8 mouse cellular contexts compared by ENCODE assay signal in the genomic region with DNA sequence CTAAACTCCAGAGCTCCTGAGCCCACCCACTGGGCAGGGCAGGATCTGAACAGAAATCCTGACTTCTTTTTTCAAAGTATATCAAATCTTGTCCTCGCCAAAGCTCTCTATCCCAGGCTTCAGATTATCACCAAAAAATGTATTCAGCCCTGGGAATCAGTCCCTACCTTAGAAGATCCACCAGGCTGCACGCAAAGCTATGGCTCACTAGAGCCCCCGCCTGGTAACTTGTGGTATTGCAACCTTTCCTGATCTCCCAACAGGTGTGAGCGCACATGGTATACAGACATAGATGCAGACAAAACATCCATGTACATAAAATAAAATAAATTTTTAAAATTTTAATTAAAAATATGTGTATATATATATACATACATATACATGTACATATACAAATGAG.
DNase-seq lines count a peak whose midpoint lies in the region.

No protein-coding gene starts in this region.

- DNase-seq in ovary, postnatal 10 days (ENCODE audit: low spot score) = peak; percentile 53
- DNase-seq in ovary, adult 18-20 months (ENCODE audit: low spot score) = no peak
- DNase-seq in c-Kit-negative CD71-positive TER-119-positive erythroid progenitor cells, embryonic 14.5 days (ENCODE audit: low read depth, low spot score) = peak; percentile 43
- peak; percentile 50 to 76 for DNase-seq in frontal cortex, postnatal 14 days (ENCODE audit: low spot score in 2 of 2)
- peak; percentile 88 to 90 for DNase-seq in kidney, postnatal 4 days
- DNase-seq in lung, postnatal 10 days = peak; percentile 81
- DNase-seq in right cerebral cortex, postnatal 4 days = peak; percentile 93
- peak; percentile 52 for DNase-seq in yolk sac, embryonic 10.5 days (ENCODE audit: low spot score)
